ENCODE assay signal across 8 mouse cellular contexts in the genomic region with DNA sequence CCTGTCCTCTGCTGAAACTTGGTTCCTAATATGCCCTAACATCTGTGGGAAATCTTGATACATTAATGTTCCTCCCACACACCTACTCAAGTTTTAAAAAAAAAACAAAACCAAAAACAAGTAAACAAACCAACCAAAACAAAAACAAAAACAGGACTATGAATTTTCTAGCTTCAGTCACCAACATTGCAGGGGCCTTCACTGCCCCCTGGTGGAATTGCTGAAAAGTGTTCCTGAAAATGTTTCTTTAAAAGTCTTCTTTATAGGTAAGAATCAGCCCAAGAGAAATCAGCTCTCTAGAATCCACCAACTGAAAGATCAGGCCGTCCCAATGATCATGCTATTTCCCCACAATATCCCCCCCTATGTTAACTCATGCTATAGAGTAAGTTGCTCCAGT.
DNase-seq lines count a peak whose midpoint lies in the region; ATAC-seq and TF ChIP-seq lines count a peak whose summit lies in the region.

No protein-coding gene starts in this region.

- peak; percentile 49 for DNase-seq in adrenal gland, postnatal 10 days
- no peak for DNase-seq in adrenal gland, adult 18-20 months (ENCODE audit: low spot score in 2 of 2)
- peak; percentile 59 for DNase-seq in kidney, postnatal 0 days (ENCODE audit: low spot score)
- peak; percentile 6 for DNase-seq in thymus, postnatal 4 days
- DNase-seq in thymus, adult 18-20 months, result no peak
- DNase-seq in stomach, postnatal 0 days (ENCODE audit: low spot score), result peak; percentile 20
- no peak for DNase-seq in spleen, adult 12 weeks (ENCODE audit: low spot score)

- H3K4me2 ChIP-seq in kidney, postnatal 0 days (ENCODE audit: low read length), result no peak overlapping the region
- H3K4me2 ChIP-seq in kidney, embryonic 16.5 days (replicated peaks; ENCODE audit: low read depth, low read length), result no peak overlapping the region
- no peak overlapping the region for H3K4me2 ChIP-seq in stomach, postnatal 0 days (replicated peaks; ENCODE audit: low read depth)

- H3K36me3 ChIP-seq in kidney, postnatal 0 days (ENCODE audit: insufficient read depth, low read length), result no peaks in the 10 kb centered on the region
- H3K36me3 ChIP-seq in kidney, embryonic 16.5 days (ENCODE audit: insufficient read depth, low read length), result no peaks in the 10 kb centered on the region
- no peaks in the 10 kb centered on the region for H3K36me3 ChIP-seq in stomach, postnatal 0 days (ENCODE audit: control insufficient read depth, insufficient read depth, low read length)

- H3K4me1 ChIP-seq in kidney, postnatal 0 days (replicated peaks; ENCODE audit: insufficient read depth, low read length), result no peaks in the 10 kb centered on the region
- H3K4me1 ChIP-seq in kidney, embryonic 16.5 days (ENCODE audit: insufficient read depth, low read length), result no peaks in the 10 kb centered on the region
- no peaks in the 10 kb centered on the region for H3K4me1 ChIP-seq in stomach, postnatal 0 days (replicated peaks; ENCODE audit: control insufficient read depth, insufficient read depth)

- no peak overlapping the region for H3K4me3 ChIP-seq in kidney, postnatal 0 days (replicated peaks; ENCODE audit: low read depth, low read length)
- H3K4me3 ChIP-seq in kidney, embryonic 16.5 days (ENCODE audit: low read length), result no peak overlapping the region
- H3K4me3 ChIP-seq in stomach, postnatal 0 days (ENCODE audit: low read depth, low read length), result no peak overlapping the region

- ATAC-seq in kidney, postnatal 0 days (replicated peaks; ENCODE audit: low FRiP score, low read depth), result no peak
- no peak for ATAC-seq in kidney, embryonic 16.5 days (ENCODE audit: low FRiP score, low TSS enrichment)
- no peak for ATAC-seq in stomach, postnatal 0 days (ENCODE audit: low FRiP score, low TSS enrichment)

- H3K9ac ChIP-seq in kidney, postnatal 0 days (ENCODE audit: low read depth, low read length), result no peak overlapping the region
- H3K9ac ChIP-seq in kidney, embryonic 16.5 days (replicated peaks; ENCODE audit: low read length), result no peak overlapping the region
- no peak overlapping the region for H3K9ac ChIP-seq in stomach, postnatal 0 days (ENCODE audit: low read length)

- no peak for TF ChIP-seq EP300 in stomach, postnatal 0 days (optimal IDR thresholded peaks at IDR 0.05)

- 6% methylated on average over 1 of the region's 1 CpGs for WGBS in kidney, postnatal 0 days
- 32% methylated on average over 1 of the region's 1 CpGs for WGBS in kidney, embryonic 16.5 days
- 29% methylated on average over 1 of the region's 1 CpGs for WGBS in stomach, postnatal 0 days

- TF ChIP-seq CTCF in kidney, postnatal 0 days (IDR thresholded peaks at IDR 0.05; ENCODE audit: low read depth), result peak; percentile 85
- TF ChIP-seq CTCF in stomach, postnatal 0 days (IDR thresholded peaks at IDR 0.05; ENCODE audit: low read depth), result peak; percentile 83

- H3K9me3 ChIP-seq in kidney, postnatal 0 days (replicated peaks; ENCODE audit: low read length), result no peaks in the 10 kb centered on the region
- H3K9me3 ChIP-seq in kidney, embryonic 16.5 days (ENCODE audit: low read length), result 0 out of 2 replicates have a peak, but pooled peaks cover 5% of the 10 kb centered on the region
- H3K9me3 ChIP-seq in stomach, postnatal 0 days (ENCODE audit: control insufficient read depth, low read length), result no peaks in the 10 kb centered on the region

- no peaks in the 10 kb centered on the region for H3K27me3 ChIP-seq in kidney, postnatal 0 days (ENCODE audit: insufficient read depth, low read length)
- no peaks in the 10 kb centered on the region for H3K27me3 ChIP-seq in kidney, embryonic 16.5 days (ENCODE audit: insufficient read depth, low read length)
- H3K27me3 ChIP-seq in stomach, postnatal 0 days (ENCODE audit: control insufficient read depth, insufficient read depth, low read length), result no peaks in the 10 kb centered on the region

- H3K27ac ChIP-seq in kidney, postnatal 0 days, result no peak overlapping the region
- H3K27ac ChIP-seq in kidney, embryonic 16.5 days (ENCODE audit: low read length), result no peak overlapping the region
- no peak overlapping the region for H3K27ac ChIP-seq in stomach, postnatal 0 days (replicated peaks)

Comparison
In these comparisons a context has a peak if more than half of its experiments do, and no peak if none do; other contexts are left out.
1. DNase-seq: peak in adrenal gland, postnatal 10 days (single experiment), kidney, postnatal 0 days (single experiment), thymus, postnatal 4 days (single experiment) and stomach, postnatal 0 days (single experiment); none in adrenal gland, adult 18-20 months (0 of 2), thymus, adult 18-20 months (0 of 2) and spleen, adult 12 weeks (single experiment).